Mouse (Mus musculus) cerebellum, adult 2 months (tissue): ENCODE results near the gene Hspa12a. TPM values are rescaled to one million over a fixed set of nuclear protein-coding genes. Genes with fewer than 3 reads are reported as not detected.
A peak's percentile ranks its signal among the peaks of the same experiment; 100 is the strongest.

Source experiments
- DNase-seq, 2 experiments: peaks; one replicate each; pipeline ENCODE4 v3.0.0; 2021
- H3K27ac ChIP-seq: fragments of 200-500 bp; 2 replicates; pipeline ENCODE4 v1.5.1; 2012; ENCODE audit warnings: low read length, control low read depth, inconsistent platforms; ENCODE audit not compliant: insufficient read depth
- H3K27me3 ChIP-seq: fragments of 200-500 bp; 2 replicates; pipeline ENCODE4 v1.6.1; 2012; ENCODE audit warnings: inconsistent platforms, mild to moderate bottlenecking, low read length, moderate library complexity; ENCODE audit not compliant: control insufficient read depth, insufficient read depth
- H3K4me1 ChIP-seq: fragments of 200-500 bp; 2 replicates; pipeline ENCODE4 v1.6.1; 2011; ENCODE audit warnings: low read length; ENCODE audit not compliant: control insufficient read depth, insufficient read depth
- H3K4me3 ChIP-seq: fragments of 200-500 bp; replicated peaks from 2 replicates; pipeline ENCODE3; 2011; ENCODE audit warnings: mild to moderate bottlenecking, low read depth, low read length, control low read depth; ENCODE audit not compliant: insufficient read depth
- CTCF ChIP-seq: fragments of 200-500 bp; IDR thresholded peaks from 2 replicates; pipeline ENCODE4 v1.5.1; 2011; ENCODE audit warnings: low read depth, mild to moderate bottlenecking, control low read depth, low read length, moderate library complexity, borderline replicate concordance; ENCODE audit not compliant: insufficient read depth
- POLR2A ChIP-seq: fragments of 200-500 bp; IDR thresholded peaks from 2 replicates; pipeline ENCODE4 v1.6.1; 2011; ENCODE audit warnings: low read length, control low read depth, borderline replicate concordance; ENCODE audit not compliant: insufficient read depth
- WGBS: fragments of 180-500 bp; shearing (Covaris S2); methylation state at CpG from one replicate; pipeline ENCODE4 v1.1.7; 2018; 5-methylcytosine and 5-hydroxymethylcytosine counted together
- polyA plus RNA-seq: library from polyadenylated mRNA; depleted of rRNA; stranded (reverse); fragments of >200 nt; gene quantifications from 2 replicates; pipeline ENCODE4 v1.2.3, GENCODE M21; 2012

Gene Hspa12a
- polyA plus RNA-seq, 1 experiment = 103 TPM

DNA sequence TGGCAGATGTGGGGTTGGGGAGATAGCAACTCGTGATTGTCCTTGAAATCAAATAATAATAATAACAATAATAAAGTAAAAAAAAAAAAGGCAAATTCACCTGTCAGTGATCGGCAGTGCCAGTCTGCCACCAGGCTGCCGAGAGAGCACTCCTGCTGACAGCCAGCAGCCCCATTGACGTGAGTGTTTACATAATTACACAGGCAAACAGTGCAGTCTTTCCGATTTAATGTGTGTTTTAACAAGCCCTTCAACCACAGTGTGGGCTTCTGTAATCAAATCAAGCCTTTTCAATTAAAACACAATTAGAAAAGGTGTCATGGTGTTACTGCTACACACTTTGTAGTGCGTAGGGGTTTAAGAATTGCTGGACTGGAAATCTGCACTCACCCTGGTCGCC, 24.3 kb downstream of the Hspa12a start:
- TF ChIP-seq POLR2A (no peak), CTCF (no peak)
- no peak overlapping the region for H3K4me3 ChIP-seq
- 43% methylated on average over 7 of the region's 7 CpGs for WGBS

DNA sequence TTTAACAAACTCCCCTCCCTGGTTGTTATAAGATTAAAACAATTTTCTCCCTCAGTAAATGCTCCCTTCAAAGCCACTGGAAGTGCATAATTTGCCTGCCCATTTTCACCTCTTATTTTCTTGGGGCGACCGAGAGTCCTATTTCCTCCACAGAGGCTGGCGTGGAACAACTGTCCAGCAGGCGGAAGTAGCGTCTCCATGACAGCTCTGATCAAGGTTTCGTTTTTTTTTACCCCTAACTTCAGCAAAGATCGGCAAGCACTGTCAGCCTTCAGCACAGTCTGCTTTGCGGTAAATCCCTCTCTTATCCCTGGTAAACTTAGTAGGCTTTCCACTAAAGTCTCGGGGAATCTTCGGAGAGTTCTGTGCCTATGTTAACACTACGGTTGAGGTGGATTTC, 24.9 kb downstream of the Hspa12a start:
- WGBS = 18% methylated on average over 11 of the region's 11 CpGs
- no peak overlapping the region for H3K27ac ChIP-seq
- TF ChIP-seq POLR2A (no peak), CTCF (no peak)
- H3K4me1 ChIP-seq = no peaks in the 10 kb centered on the region
- no peak overlapping the region for H3K4me3 ChIP-seq
- H3K27me3 ChIP-seq = no peaks in the 10 kb centered on the region
- no peak for DNase-seq

More for the DNA sequence above, 24.3 kb downstream of the Hspa12a start:
- H3K27me3 ChIP-seq = no peaks in the 10 kb centered on the region
- no peak for DNase-seq
- H3K4me1 ChIP-seq = no peaks in the 10 kb centered on the region
- no peak overlapping the region for H3K27ac ChIP-seq

DNA sequence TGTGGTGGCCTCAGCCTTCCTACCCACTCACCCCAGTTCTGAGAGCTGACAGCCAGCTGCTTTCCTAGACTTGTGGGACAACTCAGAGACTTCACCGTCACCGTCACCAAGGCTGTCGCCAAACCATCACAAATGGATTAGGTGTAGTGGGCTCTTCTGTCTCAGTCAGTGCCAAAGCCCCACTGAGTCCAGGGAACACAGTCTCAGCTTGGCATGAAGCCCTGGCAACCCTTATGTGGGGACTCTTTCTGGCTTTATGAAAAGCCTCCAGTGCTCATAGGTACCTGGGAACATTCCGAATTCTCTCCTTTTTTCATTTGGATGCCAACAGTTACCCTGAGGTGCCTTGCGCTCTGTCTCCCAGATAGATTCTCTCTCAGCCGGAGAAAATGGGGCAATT, 30.2 kb downstream of the Hspa12a start:
- H3K27ac ChIP-seq = no peak overlapping the region
- no peak overlapping the region for H3K4me3 ChIP-seq
- no peaks in the 10 kb centered on the region for H3K4me1 ChIP-seq
- TF ChIP-seq CTCF (no peak), POLR2A (no peak)
- H3K27me3 ChIP-seq = no peaks in the 10 kb centered on the region
- DNase-seq = no peak
- 34% methylated on average over 6 of the region's 6 CpGs for WGBS

DNA sequence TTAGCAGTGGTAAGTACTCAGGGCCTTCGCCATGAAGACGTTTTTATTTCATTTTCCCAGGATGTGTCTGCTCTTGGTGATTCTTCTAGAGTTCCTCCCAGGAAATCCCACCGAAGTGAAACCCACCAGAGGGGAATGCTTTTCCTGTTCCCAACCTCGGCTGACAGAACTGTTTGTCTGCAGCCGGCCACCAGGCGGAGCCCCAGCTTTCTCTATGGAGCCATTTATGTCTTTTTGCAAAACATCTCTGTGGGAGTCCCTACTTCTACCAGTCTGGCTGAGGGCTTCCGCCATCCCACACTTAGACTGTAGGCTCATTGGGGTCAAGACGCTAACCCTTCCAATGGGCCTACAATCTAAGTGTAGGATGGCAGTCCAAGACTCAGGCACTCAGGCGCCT, 32.1 kb downstream of the Hspa12a start:
- Histone ChIP-seq H3K27me3 (no peaks in the 10 kb centered on the region), H3K4me3 (no peak overlapping the region), H3K27ac (no peak overlapping the region), H3K4me1 (no peaks in the 10 kb centered on the region)
- TF ChIP-seq CTCF = peak; percentile 68
- no peak for TF ChIP-seq POLR2A
- WGBS = 13% methylated on average over 9 of the region's 9 CpGs
- DNase-seq = peak in 1 of 2 experiments; percentile 44

DNA sequence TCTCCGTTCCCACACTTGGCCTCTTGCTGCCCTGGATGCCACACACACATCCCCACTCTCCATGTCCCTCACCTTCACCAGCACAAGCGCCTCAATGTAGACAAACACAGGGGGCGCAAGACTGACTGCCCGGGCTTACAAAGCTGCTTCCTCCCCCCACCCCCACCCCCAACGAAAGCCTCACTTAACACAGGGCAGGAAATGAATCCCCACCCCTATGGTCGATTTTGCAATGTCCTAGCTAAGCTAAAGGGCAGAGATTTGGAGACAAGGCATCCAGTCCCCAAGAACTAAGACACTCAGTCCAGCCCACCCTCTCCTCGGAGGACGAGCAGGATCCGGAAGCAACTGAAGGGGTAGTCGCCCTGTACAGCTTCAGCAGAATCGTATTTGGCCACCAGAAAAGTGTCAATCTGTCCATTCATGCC, 32.5 kb downstream of the Hspa12a start:
- 8% methylated on average over 11 of the region's 11 CpGs for WGBS
- H3K4me3 ChIP-seq = no peak overlapping the region

DNA sequence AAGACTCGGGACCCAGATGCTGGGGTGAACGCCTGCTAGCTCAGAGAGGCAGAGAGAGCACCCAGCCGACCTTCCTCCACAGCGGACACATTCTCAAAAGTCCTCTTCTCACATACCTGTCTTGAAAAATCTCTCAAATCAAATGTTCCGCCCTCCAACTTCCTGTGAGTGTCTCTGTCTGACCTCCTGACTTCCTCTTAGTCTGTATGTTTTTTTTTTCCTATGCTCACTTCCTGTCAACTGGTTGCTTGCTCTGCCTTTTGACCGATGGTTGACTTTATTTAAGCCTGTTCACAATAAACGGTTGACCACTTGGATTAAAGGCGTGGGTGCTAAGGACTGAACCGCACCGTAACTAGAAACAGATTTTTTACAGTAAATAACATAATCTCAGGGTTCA, 35.4 kb downstream of the Hspa12a start:
- WGBS = 91% methylated on average over 10 of the region's 10 CpGs
- Histone ChIP-seq H3K27me3 (no peaks in the 10 kb centered on the region; the same call in 1 of the 2 replicates), H3K4me3 (no peak overlapping the region), H3K4me1 (0 out of 2 replicates have a peak, but pooled peaks cover 4% of the 10 kb centered on the region), H3K27ac (no peak overlapping the region)
- DNase-seq = no peak
- no peak for TF ChIP-seq POLR2A

More for the DNA sequence above, 32.5 kb downstream of the Hspa12a start:
- Histone ChIP-seq H3K27me3 (no peaks in the 10 kb centered on the region; the same call in 1 of the 2 replicates), H3K27ac (no peak overlapping the region), H3K4me1 (no peaks in the 10 kb centered on the region)
- DNase-seq = no peak
- no peak for TF ChIP-seq CTCF
- TF ChIP-seq POLR2A = no peak

DNA sequence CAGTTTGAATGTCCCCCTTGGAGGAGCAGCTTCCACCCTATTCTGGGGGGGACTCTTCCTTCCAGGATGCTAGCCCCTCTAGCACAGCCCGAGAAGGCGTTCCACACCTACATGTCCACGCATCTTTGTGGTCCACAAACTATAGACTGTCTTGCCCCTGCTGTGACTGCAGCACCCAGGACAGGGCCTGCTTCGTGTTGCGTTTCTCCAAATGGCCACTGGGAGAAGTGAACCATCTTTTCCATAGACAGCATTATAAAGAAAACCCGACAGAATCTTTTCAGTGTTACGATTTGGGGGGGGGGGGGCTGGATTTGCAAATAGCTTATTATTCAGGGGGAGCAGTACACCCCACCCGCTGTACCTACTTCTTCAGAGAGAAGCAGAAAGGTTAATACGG, 36.8 kb downstream of the Hspa12a start:
- Histone ChIP-seq H3K4me3 (no peak overlapping the region), H3K27ac (no peak overlapping the region), H3K27me3 (no peaks in the 10 kb centered on the region; the same call in 1 of the 2 replicates), H3K4me1 (0 out of 2 replicates have a peak, but pooled peaks cover 4% of the 10 kb centered on the region)
- WGBS = 69% methylated on average over 9 of the region's 9 CpGs
- DNase-seq = no peak
- TF ChIP-seq CTCF (no peak), POLR2A (no peak)

DNA sequence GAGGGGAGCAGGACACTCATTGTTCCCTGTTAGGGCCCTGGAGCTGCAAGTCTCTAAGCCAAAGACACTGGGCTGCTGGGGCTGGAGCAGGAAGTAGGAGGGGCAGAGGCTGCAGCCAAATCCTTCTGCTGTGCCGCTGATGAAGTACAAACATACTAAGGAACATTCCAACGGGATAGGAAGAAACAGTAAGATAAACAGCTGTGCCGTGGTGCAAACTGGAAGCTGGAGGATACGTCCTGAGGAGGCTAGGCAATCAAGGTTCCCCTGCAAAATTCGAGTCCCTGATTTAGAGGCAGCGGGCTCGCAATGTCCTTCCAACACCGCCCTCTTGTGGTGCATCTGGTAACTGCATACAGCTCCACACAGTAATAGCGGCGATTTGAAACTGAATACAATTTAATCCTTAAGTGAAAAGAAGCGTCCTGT, 39.5 kb downstream of the Hspa12a start:
- peak overlapping the region; percentile 57 for H3K4me3 ChIP-seq
- TF ChIP-seq CTCF (peak; percentile 98), POLR2A (no peak)
- 2% methylated on average over 11 of the region's 11 CpGs for WGBS

More for the DNA sequence above, 39.5 kb downstream of the Hspa12a start:
- peak; percentile 74 to 90 for DNase-seq
- Histone ChIP-seq H3K4me1 (0 out of 2 replicates have a peak, but pooled peaks cover 4% of the 10 kb centered on the region), H3K27me3 (no peaks in the 10 kb centered on the region; the same call in 1 of the 2 replicates), H3K27ac (no peak overlapping the region)
